Mouse (Mus musculus) kidney, embryonic 15.5 days (tissue): ENCODE measurements at regions not wholly inside any gene's neighbourhood (a gene's known extent, or its start where the extent isn't known, plus 50 kb on each side); places are given as distances from the start of the nearest gene placed in this dataset.

ENCODE experiments used
- ATAC-seq: fragments of 200-750 bp; cut with Nextera tagmentation; replicated peaks from 2 replicates; pipeline ENCODE4 v1.8.0; 2017; ENCODE audit warnings: moderate TSS enrichment; ENCODE audit not compliant: low FRiP score
- H3K27ac ChIP-seq: fragments of 300-500 bp; sonication (generic); 2 replicates; pipeline ENCODE4 v1.5.1; 2015; ENCODE audit warnings: mild to moderate bottlenecking, inconsistent platforms
- H3K27me3 ChIP-seq: fragments of 300-500 bp; sonication (generic); 2 replicates; pipeline ENCODE4 v1.6.1; 2015; ENCODE audit warnings: inconsistent platforms
- H3K36me3 ChIP-seq: fragments of 300-500 bp; sonication (generic); 2 replicates; pipeline ENCODE4 v1.6.1; 2015; ENCODE audit warnings: inconsistent platforms
- H3K4me1 ChIP-seq: fragments of 300-500 bp; sonication (generic); 2 replicates; pipeline ENCODE4 v1.6.1; 2015; ENCODE audit warnings: inconsistent platforms
- H3K4me2 ChIP-seq: fragments of 300-500 bp; sonication (generic); 2 replicates; pipeline ENCODE4 v1.6.1; 2015; ENCODE audit warnings: moderate library complexity, mild to moderate bottlenecking, inconsistent platforms
- H3K4me3 ChIP-seq: fragments of 300-500 bp; sonication (generic); replicated peaks from 2 replicates; pipeline ENCODE4 v1.5.1; 2015; ENCODE audit warnings: mild to moderate bottlenecking, inconsistent platforms
- H3K9ac ChIP-seq: fragments of 300-500 bp; sonication (generic); 2 replicates; pipeline ENCODE4 v1.6.1; 2015; ENCODE audit warnings: mild to moderate bottlenecking, inconsistent platforms
- H3K9me3 ChIP-seq: fragments of 300-500 bp; sonication (generic); replicated peaks from 2 replicates; pipeline ENCODE4 v1.6.1; 2016; ENCODE audit warnings: inconsistent platforms
- WGBS: fragments of 180-500 bp; shearing (Covaris S2); methylation state at CpG from one replicate; pipeline ENCODE4 v1.1.7; 2015; ENCODE audit warnings: mixed read lengths; 5-methylcytosine and 5-hydroxymethylcytosine counted together

DNA sequence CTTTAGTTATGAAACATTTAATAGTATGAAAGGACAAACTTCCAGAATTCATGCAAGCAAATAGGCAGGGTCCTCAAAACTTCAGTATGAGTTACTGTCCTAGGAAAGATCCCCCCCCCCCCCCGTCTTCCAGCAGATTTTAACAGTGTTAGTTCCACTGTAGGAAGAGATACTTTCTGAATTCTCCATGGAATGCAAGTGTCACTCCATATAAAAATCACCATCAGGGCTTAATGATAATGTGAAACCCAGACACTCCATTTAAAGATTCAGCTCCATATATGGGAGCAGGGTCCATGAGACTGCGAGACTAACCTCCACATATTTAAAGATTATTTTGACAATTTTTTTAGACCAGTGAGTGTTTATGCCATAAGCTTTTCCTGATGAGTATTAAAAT, 282.1 kb downstream of the Gm10283 start:
- no peak overlapping the region for H3K27ac ChIP-seq
- H3K27me3 ChIP-seq, result no peaks in the 10 kb centered on the region
- H3K4me1 ChIP-seq, result no peaks in the 10 kb centered on the region
- no peak overlapping the region for H3K9ac ChIP-seq
- WGBS, result 85% methylated on average over 2 of the region's 2 CpGs
- no peak overlapping the region for H3K4me3 ChIP-seq
- H3K36me3 ChIP-seq, result no peaks in the 10 kb centered on the region
- H3K9me3 ChIP-seq, result no peaks in the 10 kb centered on the region
- no peak for ATAC-seq
- no peak overlapping the region for H3K4me2 ChIP-seq

DNA sequence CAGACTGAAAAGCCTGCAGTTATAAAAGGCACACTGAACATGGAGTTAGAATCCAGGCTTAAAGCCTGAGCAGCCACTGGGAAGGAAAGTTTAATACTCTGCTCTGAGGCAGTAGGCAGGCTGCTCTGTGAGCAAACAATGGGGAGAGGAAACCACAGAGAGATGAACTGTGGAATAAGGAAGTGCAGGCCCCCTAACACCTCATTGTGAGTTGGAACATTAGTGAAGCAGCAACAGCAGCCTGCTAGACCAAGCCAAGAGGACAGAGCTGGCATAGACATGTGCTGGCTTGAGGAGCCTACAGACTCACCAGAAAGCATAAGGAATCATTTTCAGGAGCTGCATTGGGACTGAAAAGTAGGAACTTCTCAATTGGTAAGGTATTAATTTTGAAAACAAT, 307.4 kb downstream of the Gm10283 start:
- no peaks in the 10 kb centered on the region for H3K27me3 ChIP-seq
- no peak overlapping the region for H3K27ac ChIP-seq
- no peak overlapping the region for H3K9ac ChIP-seq
- no peaks in the 10 kb centered on the region for H3K9me3 ChIP-seq
- H3K4me1 ChIP-seq, result no peaks in the 10 kb centered on the region
- no peak overlapping the region for H3K4me2 ChIP-seq
- H3K36me3 ChIP-seq, result no peaks in the 10 kb centered on the region
- ATAC-seq, result no peak
- H3K4me3 ChIP-seq, result no peak overlapping the region

DNA sequence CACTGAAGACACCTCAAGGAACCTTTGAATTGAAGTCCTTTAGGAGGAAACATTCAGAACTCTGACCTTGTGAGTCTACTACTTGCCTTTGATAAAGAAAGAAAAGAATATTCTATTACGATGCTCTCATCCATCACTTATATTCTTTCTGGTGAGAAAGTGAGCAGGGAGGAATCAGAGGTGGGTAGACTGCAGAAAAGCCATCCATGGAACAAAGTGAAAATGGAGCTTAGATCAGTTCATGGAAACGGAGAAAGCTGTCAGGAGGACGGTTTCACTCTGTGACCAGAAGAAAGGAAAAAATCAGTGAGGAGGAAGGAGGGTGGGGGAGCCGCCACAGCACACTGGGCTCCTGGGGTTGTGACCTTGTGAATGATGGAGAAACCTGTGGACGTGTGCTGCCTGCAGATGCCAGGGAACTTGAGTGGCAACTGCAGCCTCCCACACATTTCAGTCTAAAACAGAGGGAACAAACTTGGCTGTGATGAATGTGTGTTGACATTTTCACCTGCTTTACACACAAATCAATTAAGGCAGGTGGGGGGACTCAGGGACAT, 335.2 kb downstream of the Gm10283 start:
- Histone ChIP-seq H3K4me2 (no peak overlapping the region), H3K9me3 (no peaks in the 10 kb centered on the region), H3K4me1 (no peaks in the 10 kb centered on the region), H3K27ac (no peak overlapping the region), H3K4me3 (no peak overlapping the region), H3K27me3 (no peaks in the 10 kb centered on the region), H3K36me3 (no peaks in the 10 kb centered on the region), H3K9ac (no peak overlapping the region)
- ATAC-seq, result no peak
- 24% methylated on average over 5 of the region's 5 CpGs for WGBS
